Mouse (Mus musculus): ENCODE results near the gene Prss56. TPM values are rescaled to one million over a fixed set of nuclear protein-coding genes. Genes with fewer than 3 reads are reported as not detected.

Prss56 gene
- total RNA-seq, 2 experiments from 2014 or later, result 8.0 to 10.0 TPM

DNA sequence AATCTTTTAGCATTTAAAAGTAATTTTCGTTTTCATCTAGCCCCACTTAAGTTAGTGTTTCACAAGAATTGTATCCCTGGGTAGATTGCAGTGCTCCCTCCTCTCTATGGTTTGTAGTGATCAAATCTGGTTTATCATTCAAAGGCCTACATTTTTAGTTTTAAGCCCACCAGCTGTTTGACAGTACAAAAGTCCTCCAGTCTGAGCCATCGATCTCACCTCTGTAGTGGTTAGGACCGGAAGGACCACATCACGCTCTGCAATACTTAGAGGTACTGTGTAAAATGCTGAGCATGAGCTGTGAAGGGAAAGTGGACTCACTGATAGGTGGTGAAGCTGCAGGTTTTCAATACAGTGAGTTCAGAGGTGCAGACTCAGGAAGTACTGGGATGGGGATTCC lies 31.6 kb downstream of the Prss56 start:
- intact Hi-C loops (cut with DNase I), result no loop called here
- no peak for DNase-seq (ENCODE audit: low spot score in 2 of 2)

- DNase-seq (ENCODE audit: low spot score in 2 of 2), result peak in 1 of 2 experiments; percentile 16
- intact Hi-C loops (cut with DNase I), result no loop called here
Observed at GRCm38 (mm10) chr1:87217938-87218337, 34.8 kb downstream of the Prss56 start.

DNA sequence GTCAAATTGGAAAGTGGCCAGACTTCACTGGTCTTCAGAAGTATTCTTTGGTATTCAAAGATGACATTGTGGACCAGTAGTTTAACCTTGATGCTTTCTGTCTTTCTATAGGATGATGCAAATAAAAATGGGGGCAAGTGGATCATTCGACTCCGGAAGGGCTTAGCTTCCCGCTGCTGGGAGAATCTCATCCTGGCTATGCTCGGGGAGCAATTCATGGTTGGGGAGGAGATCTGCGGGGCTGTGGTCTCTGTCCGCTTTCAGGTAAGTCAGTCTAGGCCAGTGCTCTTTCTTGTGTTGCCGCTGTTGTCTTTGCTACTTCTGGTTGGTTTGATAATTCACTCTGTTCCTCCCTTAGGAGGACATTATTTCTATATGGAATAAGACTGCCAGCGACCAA lies 42.6 kb downstream of the Prss56 start:
- no peak for DNase-seq (ENCODE audit: low spot score in 2 of 2)
- intact Hi-C loops (cut with DNase I), result loop anchor here (10.0 kb wide), 1 partner anchor 539 kb away; no protein-coding TSS in a partner anchor

DNA sequence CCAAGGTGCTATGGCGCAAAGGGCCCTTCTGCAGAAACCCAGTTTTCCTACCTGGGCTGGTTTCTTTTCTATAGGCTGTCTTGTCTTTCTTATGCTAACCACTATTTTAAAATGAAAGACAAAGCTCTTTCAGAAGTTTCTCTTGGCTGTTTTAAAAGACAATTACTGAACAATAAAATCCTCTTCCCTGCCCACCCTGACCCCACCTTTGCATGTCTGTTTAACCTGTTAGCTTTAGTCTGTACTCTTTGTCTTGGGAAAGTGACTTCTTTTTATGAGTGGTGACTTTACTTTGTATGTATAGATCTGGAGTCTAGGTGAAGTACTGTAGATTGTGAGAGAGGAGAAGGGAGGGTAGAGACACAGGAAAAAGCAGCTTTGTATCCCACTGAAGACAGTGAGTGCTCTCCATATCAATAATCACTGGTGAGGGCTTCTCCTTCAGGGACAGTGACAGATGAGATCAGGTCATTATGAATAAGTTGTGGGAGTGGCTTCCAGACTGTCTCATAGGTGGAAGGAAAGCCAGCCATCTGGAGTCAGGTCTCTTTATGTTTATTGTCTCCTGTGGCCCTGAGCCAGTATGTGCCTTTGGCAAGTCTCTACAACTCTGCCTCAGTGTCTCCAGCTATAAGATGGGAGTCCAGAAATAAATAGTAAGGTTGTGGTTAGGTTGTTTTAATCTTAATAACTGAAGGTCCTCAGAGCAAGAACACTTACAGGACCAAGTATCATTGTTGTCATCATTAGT lies 43.5 kb downstream of the Prss56 start:
- DNase-seq (ENCODE audit: low spot score in 2 of 2), result no peak
- intact Hi-C loops (cut with DNase I), result loop anchor here (10.0 kb wide), 1 partner anchor 538 kb away; no protein-coding TSS in a partner anchor

GRCm38 (mm10) chr1:87227160-87227550 lies 44.0 kb downstream of the Prss56 start:
- no peak for DNase-seq (ENCODE audit: low spot score in 2 of 2)
- intact Hi-C loops (cut with DNase I), result loop anchor here (10.0 kb wide), 1 partner anchor 538 kb away; no protein-coding TSS in a partner anchor

DNA sequence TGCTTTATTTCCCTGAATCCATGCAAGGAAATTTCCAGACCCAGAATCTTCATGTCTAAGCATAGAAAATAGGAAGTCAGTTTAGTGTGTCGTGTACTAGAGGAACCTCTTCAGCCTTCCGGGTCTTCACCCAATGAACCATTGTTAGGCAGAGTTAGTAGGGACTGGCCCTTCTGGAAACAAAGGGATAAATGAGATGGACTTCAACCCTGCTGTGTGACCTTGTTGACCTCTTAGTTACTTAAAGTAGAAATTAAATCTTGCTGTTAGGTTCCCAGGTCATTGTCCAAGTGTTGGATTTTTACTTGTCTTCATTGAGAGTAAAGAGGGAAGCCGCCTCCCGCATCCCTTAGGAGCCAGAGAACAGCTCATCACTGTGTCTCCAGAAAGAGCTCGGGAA lies 47.5 kb downstream of the Prss56 start:
- no peak for DNase-seq (ENCODE audit: low spot score in 2 of 2)
- intact Hi-C loops (cut with DNase I), result no loop called here

DNA sequence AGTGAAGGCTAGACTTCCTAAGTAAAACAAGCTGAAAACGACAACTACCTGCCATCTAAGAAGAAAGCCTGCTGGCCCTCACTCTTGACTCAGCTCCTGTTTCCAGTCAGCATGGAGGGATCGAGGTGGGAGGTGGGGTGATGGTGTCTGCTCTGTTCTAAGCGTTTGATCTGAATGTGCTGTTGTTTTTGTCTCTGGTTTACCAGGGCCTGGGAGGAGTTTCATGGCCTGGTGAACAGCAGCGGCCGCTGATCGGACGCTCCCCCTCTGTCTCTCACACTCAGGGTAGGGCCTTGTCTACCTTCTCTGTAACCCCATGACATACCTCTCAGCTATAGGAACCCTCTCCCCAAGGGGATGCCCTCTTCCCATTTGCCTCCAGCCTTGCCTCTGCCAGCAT lies 49.1 kb downstream of the Prss56 start:
- intact Hi-C loops (cut with DNase I), result no loop called here
- no peak for DNase-seq (ENCODE audit: low spot score in 2 of 2)

Other genes with a start within 250 kb of the Prss56 start
- gene Alppl2, start 93.4 kb upstream of the Prss56 start, total RNA-seq (2021), result not detected
- gene Alpi, start 81.7 kb upstream of the Prss56 start, total RNA-seq (2021), result not detected
- gene Akp3, start 58.3 kb upstream of the Prss56 start, total RNA-seq (2021), result not detected
- gene Ecel1, start 26.8 kb upstream of the Prss56 start, total RNA-seq (2021), result 1 to 10 TPM; 1.9 to 7.0 TPM
- gene Chrnd, start 7.3 kb downstream of the Prss56 start, total RNA-seq (2021), result not detected
- gene Chrng, start 21.3 kb downstream of the Prss56 start, total RNA-seq (2021), result not detected
- 10 to 100 TPM; 72.7 to 75.0 TPM for gene Eif4e2, start 30.6 kb downstream of the Prss56 start, total RNA-seq (2021)
- gene Efhd1, start 81.0 kb downstream of the Prss56 start, total RNA-seq (2021), result 1 to 10 TPM; 4.8 to 6.3 TPM
- 10 to 100 TPM; 81.0 to 82.5 TPM for gene Gigyf2, start 143.7 kb downstream of the Prss56 start, total RNA-seq (2021)
- gene Kcnj13, start 211.4 kb downstream of the Prss56 start, total RNA-seq (2021), result 1 to 10 TPM; 3.3 to 4.5 TPM

Data from left cerebral cortex, postnatal 14 days (tissue).